Mouse (Mus musculus): ENCODE measurements around the gene Fam180a. TPM values are rescaled to one million over a fixed set of nuclear protein-coding genes. Genes with fewer than 3 reads are reported as not detected.
"Not testable (repeated sequence)": the region's sequence is repeated elsewhere in the genome, so short reads cannot be mapped to it uniquely, and the experiment has no call there.

Fam180a gene
- polyA plus RNA-seq (2016; fragmentation: Nextera tagmentation; extraction: Ambion mirVana): 0.14 TPM in 1 of 2 replicates, not detected in the other

DNA sequence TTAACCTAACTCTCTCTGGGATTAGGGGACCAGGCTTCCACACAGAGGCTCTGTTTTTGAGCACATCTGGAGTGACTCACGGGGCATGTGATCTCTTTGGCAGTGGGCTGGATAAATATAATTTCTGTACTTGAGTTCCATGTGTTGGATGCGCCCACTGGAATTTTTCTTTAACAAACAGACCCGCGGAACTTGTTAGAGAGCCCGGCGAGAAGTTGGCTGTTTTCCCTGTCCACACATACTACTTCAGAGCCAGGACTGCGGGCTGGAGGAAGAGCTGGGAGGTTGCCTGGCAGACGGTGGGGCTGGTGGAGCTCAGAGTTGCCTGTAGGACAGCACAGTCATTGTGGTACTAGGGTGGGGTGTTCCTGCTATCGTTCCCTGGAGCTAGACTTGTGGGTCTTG is at the start of gene Fam180a:
TSS of gene Fam180a (minus strand) at position 31 of the 405 bp plus-strand sequence.
- Histone ChIP-seq H3K4me1 (peaks cover 11% of the 10 kb centered on the region; the same call in 1 of the 2 replicates), H3K9ac (no peak within 1 kb of the TSS), H3K27ac (no peak within 1 kb of the TSS), H3K27me3 (no peaks in the 10 kb centered on the region), H3K9me3 (no peaks in the 10 kb centered on the region), H3K4me3 (no peak within 1 kb of the TSS), H3K4me2 (replicated peaks) (no peak within 1 kb of the TSS), H3K36me3 (no peaks in the 10 kb centered on the region)
- no peak for ATAC-seq (ENCODE audit: insufficient number of reproducible peaks, insufficient read depth, low FRiP score, low TSS enrichment)
- 59% methylated on average over 9 of the region's 9 CpGs for WGBS

DNA sequence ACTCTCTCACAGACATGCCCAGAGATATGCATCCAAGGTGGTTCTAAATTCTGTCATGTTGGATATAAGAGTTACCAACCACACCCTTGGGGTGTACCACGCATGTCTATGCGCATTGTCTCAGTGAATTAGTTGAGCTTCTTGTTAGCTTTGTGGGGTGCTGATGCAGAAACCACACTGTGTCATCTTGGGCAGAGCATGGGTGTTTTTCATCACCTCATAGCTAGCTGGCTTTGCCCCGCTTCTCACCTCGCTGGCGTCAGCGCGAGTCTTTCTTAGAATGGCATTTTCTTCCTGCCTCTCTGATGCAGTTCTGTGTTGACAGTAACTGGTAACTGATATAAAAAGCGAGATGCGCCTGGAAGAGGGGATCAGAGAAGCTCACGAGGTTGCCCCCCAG is 48.1 kb upstream of the Fam180a start:
- Histone ChIP-seq H3K4me3 (no peak overlapping the region), H3K4me1 (no peaks in the 10 kb centered on the region), H3K4me2 (replicated peaks) (no peak overlapping the region), H3K36me3 (no peaks in the 10 kb centered on the region), H3K27me3 (no peaks in the 10 kb centered on the region), H3K27ac (no peak overlapping the region), H3K9ac (no peak overlapping the region), H3K9me3 (no peaks in the 10 kb centered on the region)
- 88% methylated on average over 10 of the region's 10 CpGs for WGBS
- ATAC-seq (ENCODE audit: insufficient number of reproducible peaks, insufficient read depth, low FRiP score, low TSS enrichment): no peak

DNA sequence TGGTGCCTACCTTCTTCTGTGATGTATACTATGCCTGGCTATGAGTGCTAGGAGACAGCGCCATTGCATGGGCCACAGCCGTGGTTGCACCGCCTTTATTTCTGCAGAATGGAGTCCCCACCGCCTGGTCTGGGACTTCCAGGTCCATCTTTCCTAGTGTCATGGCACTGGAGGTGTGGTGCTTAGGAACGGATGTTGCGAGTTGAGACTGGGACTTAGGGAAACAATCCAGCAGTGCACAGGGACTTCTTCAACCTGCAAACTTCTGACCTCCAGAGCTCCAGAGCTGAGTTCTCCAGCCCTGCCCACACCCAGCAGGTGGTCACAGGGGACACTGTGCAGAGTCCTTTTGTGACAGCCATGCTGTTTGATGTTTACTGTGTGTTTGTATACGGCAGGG is 44.4 kb upstream of the Fam180a start:
- Histone ChIP-seq H3K9me3 (no peaks in the 10 kb centered on the region), H3K27me3 (no peaks in the 10 kb centered on the region), H3K9ac (no peak overlapping the region), H3K36me3 (no peaks in the 10 kb centered on the region), H3K27ac (no peak overlapping the region), H3K4me1 (no peaks in the 10 kb centered on the region), H3K4me3 (no peak overlapping the region), H3K4me2 (replicated peaks) (no peak overlapping the region)
- no peak for ATAC-seq (ENCODE audit: insufficient number of reproducible peaks, insufficient read depth, low FRiP score, low TSS enrichment)
- 92% methylated on average over 7 of the region's 7 CpGs for WGBS

DNA sequence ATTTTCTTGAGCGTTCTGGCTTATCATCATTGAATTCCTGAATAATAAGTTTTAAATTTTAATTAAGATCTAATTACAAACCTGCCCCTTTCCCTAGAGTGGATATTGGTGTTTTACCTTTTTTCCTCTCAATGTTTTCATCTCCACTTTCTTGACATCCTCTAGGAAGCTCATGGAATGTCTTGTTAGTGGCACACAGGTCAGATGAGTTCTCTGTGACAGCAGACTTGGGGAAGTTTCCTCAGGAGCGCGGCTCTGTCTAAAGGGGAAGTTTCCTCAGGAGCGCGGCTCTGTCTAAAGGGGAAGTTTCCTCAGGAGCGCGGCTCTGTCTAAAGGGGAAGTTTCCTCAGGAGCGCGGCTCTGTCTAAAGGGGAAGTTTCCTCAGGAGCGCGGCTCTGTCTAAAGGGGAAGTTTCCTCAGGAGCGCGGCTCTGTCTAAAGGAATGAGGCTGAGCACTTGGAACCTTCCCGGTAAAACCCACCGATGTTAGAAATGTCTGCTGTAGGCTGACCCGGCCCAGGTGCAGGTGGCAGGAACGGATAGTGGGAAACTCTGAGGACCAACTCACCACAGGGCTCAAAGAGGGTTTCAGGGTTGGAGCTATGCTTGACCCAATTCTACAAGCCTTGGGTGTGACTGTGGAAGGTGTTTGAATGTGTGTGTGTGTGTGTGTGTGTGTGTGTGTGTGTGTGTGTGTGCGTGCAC is 43.8 kb upstream of the Fam180a start:
- H3K4me3 ChIP-seq; H3K9ac ChIP-seq; H3K4me2 ChIP-seq (replicated peaks); H3K27ac ChIP-seq; ATAC-seq (ENCODE audit: insufficient number of reproducible peaks, insufficient read depth, low FRiP score, low TSS enrichment); H3K9me3 ChIP-seq; H3K36me3 ChIP-seq; H3K27me3 ChIP-seq; H3K4me1 ChIP-seq: not testable (repeated sequence)
- 89% methylated on average over 17 of the region's 18 CpGs for WGBS

DNA sequence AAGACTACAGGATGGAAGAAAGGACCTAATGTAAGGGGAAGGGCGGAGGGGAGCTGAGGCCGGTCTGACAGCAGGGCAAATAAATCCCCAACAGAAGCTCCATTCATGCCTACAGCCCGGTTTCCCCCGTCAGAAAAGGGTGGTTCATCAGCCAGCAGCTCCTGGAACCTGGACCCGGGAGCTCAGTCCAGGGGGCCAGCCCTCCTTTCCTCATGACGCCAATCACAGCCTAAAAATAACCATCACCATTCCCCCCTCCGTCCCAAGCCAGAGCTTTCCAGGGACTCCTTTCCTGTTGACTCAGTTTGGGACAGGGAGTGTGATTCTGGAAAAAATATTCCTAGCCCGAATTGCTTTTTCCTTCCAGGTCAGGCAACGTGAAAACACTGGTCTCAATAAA is 36.7 kb upstream of the Fam180a start:
- H3K9me3 ChIP-seq: no peaks in the 10 kb centered on the region
- no peak overlapping the region for H3K4me3 ChIP-seq
- H3K27me3 ChIP-seq: no peaks in the 10 kb centered on the region
- H3K36me3 ChIP-seq: no peaks in the 10 kb centered on the region
- 33% methylated on average over 9 of the region's 9 CpGs for WGBS
- H3K4me1 ChIP-seq: no peaks in the 10 kb centered on the region
- 0 out of 2 replicates have a peak overlapping the region, but pooled peaks have one; percentile 23 for H3K27ac ChIP-seq
- ATAC-seq (ENCODE audit: insufficient number of reproducible peaks, insufficient read depth, low FRiP score, low TSS enrichment): no peak
- no peak overlapping the region for H3K9ac ChIP-seq
- no peak overlapping the region for H3K4me2 ChIP-seq (replicated peaks)

DNA sequence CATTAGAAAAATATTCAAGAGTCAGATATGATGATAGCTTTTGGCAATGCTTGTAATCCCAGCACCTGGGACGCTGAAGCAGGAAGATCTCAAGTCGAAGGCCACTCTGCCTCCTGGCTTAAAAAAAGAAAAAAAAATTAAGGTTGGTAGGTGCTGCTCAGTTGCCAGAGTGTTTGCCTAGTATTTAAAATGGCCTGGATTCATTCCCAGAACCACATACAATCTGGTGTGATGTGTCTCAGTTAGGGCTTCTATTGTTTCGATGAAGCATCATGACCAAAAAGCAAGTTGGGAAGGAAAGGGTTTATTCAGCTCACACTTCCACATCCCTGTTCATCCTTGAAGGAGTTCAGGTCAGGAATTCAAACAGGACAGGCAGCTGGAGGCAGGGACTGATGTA is 29.4 kb upstream of the Fam180a start:
- Histone ChIP-seq H3K4me3 (no peak overlapping the region), H3K4me1 (peaks cover 19% of the 10 kb centered on the region), H3K9me3 (no peaks in the 10 kb centered on the region), H3K27ac (peak overlapping the region; percentile 4; the same call in 1 of the 2 replicates), H3K36me3 (no peaks in the 10 kb centered on the region), H3K9ac (no peak overlapping the region), H3K27me3 (no peaks in the 10 kb centered on the region), H3K4me2 (replicated peaks) (no peak overlapping the region)
- 87% methylated on average over 3 of the region's 3 CpGs for WGBS
- no peak for ATAC-seq (ENCODE audit: insufficient number of reproducible peaks, insufficient read depth, low FRiP score, low TSS enrichment)

DNA sequence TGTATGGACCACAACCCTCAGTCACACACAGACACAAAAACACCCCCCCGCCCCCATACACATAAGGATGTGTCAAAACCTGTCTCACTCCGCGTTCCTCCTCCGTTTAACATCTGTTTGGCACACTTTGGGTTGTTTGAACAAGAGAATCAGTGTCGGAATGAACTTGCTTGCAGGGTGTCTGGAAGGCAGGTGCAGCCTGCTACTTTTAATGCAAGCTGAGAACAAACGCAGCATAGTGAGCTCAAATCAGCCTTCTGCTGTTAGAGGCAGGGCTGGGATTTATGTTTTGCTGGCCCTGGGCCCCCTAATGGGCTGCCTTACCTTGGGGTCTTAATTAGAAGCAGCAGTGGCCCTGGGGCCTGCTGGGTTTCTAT is 28.7 kb upstream of the Fam180a start:
- peak; percentile 47; the same call in 1 of the 2 replicates for ATAC-seq (ENCODE audit: insufficient number of reproducible peaks, insufficient read depth, low FRiP score, low TSS enrichment)
- 0 out of 2 replicates have a peak overlapping the region, but pooled peaks have one; percentile 50 for H3K27ac ChIP-seq
- H3K27me3 ChIP-seq: no peaks in the 10 kb centered on the region
- H3K4me2 ChIP-seq (replicated peaks): peak overlapping the region; percentile 51
- H3K4me1 ChIP-seq: peaks cover 19% of the 10 kb centered on the region
- H3K4me3 ChIP-seq: no peak overlapping the region
- no peaks in the 10 kb centered on the region for H3K36me3 ChIP-seq
- H3K9me3 ChIP-seq: no peaks in the 10 kb centered on the region
- WGBS: 3% methylated on average over 6 of the region's 6 CpGs
- H3K9ac ChIP-seq: no peak overlapping the region

DNA sequence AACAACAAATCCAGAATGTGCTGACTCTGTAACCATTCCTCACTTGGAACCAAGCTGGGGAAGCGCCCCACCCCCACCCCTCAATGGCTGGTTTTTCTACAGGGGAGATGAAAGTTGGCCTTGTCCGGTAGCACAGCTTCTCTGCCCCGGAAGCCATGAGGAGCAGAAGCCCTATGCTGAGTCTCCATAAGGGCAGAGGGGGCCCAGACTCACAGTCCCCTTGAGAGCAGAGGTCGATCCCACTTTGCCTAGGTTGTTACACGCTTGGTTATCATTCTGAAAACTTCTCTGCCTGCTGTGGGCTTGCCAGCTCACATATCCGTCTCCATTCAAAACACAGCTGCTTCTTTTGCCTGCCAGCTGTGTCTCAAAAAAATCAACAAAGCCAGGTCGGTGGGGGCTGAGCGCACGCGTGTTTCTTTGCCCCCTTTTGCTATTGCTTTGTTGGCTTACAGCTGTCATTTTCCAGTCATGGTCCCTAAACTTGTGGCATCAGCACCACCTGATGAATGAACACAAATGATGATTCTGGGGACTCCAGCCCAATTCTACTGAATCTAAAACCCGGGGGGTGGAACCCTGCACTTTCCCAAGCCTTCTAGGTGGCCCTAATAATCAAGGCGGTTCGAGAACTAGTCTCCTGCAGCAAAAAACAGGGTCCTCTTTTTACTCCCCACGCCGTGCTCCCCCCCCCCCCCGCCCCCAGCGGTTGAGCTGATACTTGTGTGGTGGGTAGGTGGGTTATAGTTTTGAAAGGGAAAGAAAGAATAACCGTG is 28.1 kb upstream of the Fam180a start:
- ATAC-seq (ENCODE audit: insufficient number of reproducible peaks, insufficient read depth, low FRiP score, low TSS enrichment): 0 out of 2 replicates have a peak, but pooled peaks have one; percentile 48
- peak overlapping the region; percentile 50; the same call in 1 of the 2 replicates for H3K27ac ChIP-seq
- no peak overlapping the region for H3K9ac ChIP-seq

DNA sequence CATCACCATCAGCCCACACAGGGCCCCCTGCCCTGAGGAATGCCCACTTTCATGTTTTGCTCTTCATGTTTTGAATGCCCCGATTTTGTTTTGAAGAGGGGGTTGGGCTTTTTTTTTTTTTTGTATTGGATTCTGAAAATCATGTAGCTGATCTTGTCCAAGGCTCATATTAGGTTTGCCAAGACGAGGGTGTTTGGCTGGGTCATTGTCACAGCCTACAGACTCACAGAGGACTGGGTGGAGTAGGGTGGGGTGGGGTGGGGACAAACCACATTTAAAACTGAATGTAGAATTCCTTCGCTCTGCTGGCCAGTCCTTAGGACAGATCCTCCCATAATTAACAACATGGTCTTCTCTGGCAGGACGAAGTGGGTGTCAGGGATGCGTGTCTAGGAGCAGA is 27.5 kb upstream of the Fam180a start:
- H3K4me2 ChIP-seq (replicated peaks): peak overlapping the region; percentile 51; the same call in 1 of the 2 replicates
- ATAC-seq (ENCODE audit: insufficient number of reproducible peaks, insufficient read depth, low FRiP score, low TSS enrichment): no peak
- H3K27me3 ChIP-seq: no peaks in the 10 kb centered on the region
- H3K9me3 ChIP-seq: no peaks in the 10 kb centered on the region
- no peak overlapping the region for H3K9ac ChIP-seq
- peaks cover 19% of the 10 kb centered on the region for H3K4me1 ChIP-seq
- no peaks in the 10 kb centered on the region for H3K36me3 ChIP-seq
- WGBS: 38% methylated on average over 5 of the region's 5 CpGs
- H3K27ac ChIP-seq: peak overlapping the region; percentile 50; the same call in 1 of the 2 replicates
- no peak overlapping the region for H3K4me3 ChIP-seq

More for the DNA sequence above, 28.1 kb upstream of the Fam180a start:
- H3K27me3 ChIP-seq: no peaks in the 10 kb centered on the region
- peaks cover 19% of the 10 kb centered on the region for H3K4me1 ChIP-seq
- peak overlapping the region; percentile 51 for H3K4me2 ChIP-seq (replicated peaks)
- 0 out of 2 replicates have a peak overlapping the region, but pooled peaks have one; percentile 9 for H3K4me3 ChIP-seq
- WGBS: 6% methylated on average over 18 of the region's 18 CpGs
- H3K9me3 ChIP-seq: no peaks in the 10 kb centered on the region
- no peaks in the 10 kb centered on the region for H3K36me3 ChIP-seq

DNA sequence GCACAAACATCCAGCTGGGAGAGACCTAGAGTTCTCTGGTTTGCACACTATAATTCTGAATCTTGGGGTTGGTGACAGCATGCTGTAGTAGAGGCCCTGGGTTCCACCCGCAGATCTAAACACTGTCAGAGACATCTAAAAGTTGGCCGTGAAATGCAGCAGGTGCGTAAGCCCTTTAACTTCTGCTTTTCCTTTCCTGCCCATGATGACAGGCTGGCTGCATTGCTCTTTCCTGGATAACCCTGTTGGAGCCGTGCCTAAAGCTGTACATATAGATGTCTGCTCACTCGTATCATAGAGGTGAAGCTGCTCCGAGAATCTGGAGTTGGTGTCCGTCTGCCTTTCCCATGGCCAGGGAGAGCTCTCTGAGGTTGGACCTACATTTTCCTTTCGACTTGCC is 26.9 kb upstream of the Fam180a start:
- no peaks in the 10 kb centered on the region for H3K36me3 ChIP-seq
- H3K4me2 ChIP-seq (replicated peaks): no peak overlapping the region
- ATAC-seq (ENCODE audit: insufficient number of reproducible peaks, insufficient read depth, low FRiP score, low TSS enrichment): no peak
- no peak overlapping the region for H3K27ac ChIP-seq
- no peak overlapping the region for H3K4me3 ChIP-seq
- H3K4me1 ChIP-seq: peaks cover 19% of the 10 kb centered on the region
- no peak overlapping the region for H3K9ac ChIP-seq
- H3K27me3 ChIP-seq: no peaks in the 10 kb centered on the region
- 83% methylated on average over 8 of the region's 8 CpGs for WGBS
- H3K9me3 ChIP-seq: no peaks in the 10 kb centered on the region

DNA sequence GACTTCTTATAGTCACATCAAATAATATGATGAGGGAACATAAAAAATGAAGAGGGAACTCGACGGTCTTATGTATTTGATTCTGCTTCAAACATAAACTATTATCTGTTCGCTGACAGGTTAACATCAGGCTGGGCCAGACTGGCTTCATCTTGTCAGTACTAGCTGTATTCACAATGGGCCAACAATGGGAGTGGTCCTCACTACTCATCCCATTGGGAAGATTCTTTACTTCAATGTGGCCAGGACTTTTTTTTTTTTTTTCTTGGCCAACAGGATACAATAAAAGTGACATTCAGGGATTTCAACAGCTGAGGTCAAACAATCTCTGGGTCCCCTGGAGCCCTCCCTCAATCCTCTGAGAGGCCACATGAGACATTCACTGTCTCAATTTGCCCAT is 25.9 kb upstream of the Fam180a start:
- H3K4me3 ChIP-seq: no peak overlapping the region
- no peak overlapping the region for H3K27ac ChIP-seq
- ATAC-seq (ENCODE audit: insufficient number of reproducible peaks, insufficient read depth, low FRiP score, low TSS enrichment): no peak
- H3K4me2 ChIP-seq (replicated peaks): no peak overlapping the region
- H3K9me3 ChIP-seq: no peaks in the 10 kb centered on the region
- WGBS: 95% methylated on average over 3 of the region's 3 CpGs
- no peaks in the 10 kb centered on the region for H3K36me3 ChIP-seq
- H3K9ac ChIP-seq: no peak overlapping the region
- peaks cover 19% of the 10 kb centered on the region for H3K4me1 ChIP-seq
- H3K27me3 ChIP-seq: no peaks in the 10 kb centered on the region

DNA sequence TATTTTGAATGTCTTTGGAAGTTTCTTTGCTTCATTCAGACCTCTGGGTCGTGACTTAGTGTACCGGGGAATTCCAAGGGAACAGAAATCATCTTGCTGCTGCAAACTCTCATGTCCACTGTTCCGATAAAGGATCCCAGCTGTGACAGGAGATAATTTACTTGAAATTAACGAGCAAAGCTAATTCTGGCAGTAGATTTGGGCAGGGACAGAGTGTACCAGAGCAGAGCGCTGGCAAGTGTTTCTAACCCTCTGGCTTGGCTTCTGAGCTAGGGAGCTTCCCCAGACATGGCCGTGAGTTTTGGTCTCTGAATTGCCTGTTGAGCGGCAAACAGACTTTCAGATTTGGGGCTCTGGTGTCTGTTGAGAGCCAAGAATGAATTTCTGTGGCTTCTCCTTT is 23.8 kb upstream of the Fam180a start:
- H3K9me3 ChIP-seq: no peaks in the 10 kb centered on the region
- no peak for ATAC-seq (ENCODE audit: insufficient number of reproducible peaks, insufficient read depth, low FRiP score, low TSS enrichment)
- 60% methylated on average over 7 of the region's 7 CpGs for WGBS
- H3K27ac ChIP-seq: no peak overlapping the region
- peaks cover 14% of the 10 kb centered on the region for H3K4me1 ChIP-seq
- H3K36me3 ChIP-seq: no peaks in the 10 kb centered on the region
- H3K9ac ChIP-seq: no peak overlapping the region
- H3K4me3 ChIP-seq: no peak overlapping the region
- H3K27me3 ChIP-seq: no peaks in the 10 kb centered on the region
- H3K4me2 ChIP-seq (replicated peaks): no peak overlapping the region
